Mouse (Mus musculus): ENCODE measurements around the gene F2rl1. TPM values are rescaled to one million over a fixed set of nuclear protein-coding genes. Genes with fewer than 3 reads are reported as not detected.

F2rl1 gene
- polyA plus RNA-seq, 1 experiment from 2014 or later: not detected

DNA sequence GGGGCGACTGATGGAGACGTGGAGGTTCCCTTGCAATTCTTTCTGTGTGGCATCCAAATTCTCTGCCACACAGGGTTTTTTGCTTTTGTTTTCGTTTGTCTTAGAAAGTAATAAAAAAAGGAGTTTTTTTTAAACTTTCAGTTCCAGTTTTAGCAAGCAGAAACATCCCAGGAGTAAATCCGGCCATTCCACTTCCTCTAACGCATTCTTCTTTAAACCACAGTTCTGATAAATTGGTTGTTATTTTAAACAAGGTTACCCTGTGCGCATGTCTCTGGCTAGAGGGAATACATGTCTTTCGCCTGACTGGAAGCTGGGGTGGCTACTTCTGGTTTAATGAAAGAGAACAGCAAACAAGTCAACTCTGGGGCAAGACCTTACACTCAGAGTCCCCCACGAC is 30.2 kb downstream of the F2rl1 start:
- H3K27me3 ChIP-seq (ENCODE audit: control insufficient read depth, insufficient read depth, low read length): no peaks in the 10 kb centered on the region
- no peaks in the 10 kb centered on the region for H3K9me3 ChIP-seq (ENCODE audit: control insufficient read depth, low read length)
- no peak overlapping the region for H3K4me3 ChIP-seq (ENCODE audit: low read depth, low read length)
- WGBS: 87% methylated on average over 8 of the region's 8 CpGs
- H3K9ac ChIP-seq (ENCODE audit: low read length): no peak overlapping the region
- no peak overlapping the region for H3K27ac ChIP-seq (ENCODE audit: low read depth, low read length)
- H3K4me1 ChIP-seq (replicated peaks; ENCODE audit: control insufficient read depth, insufficient read depth, low read length): peaks cover 3% of the 10 kb centered on the region; the same call in 1 of the 2 replicates
- H3K4me2 ChIP-seq (ENCODE audit: low read depth, low read length, severe bottlenecking): no peak overlapping the region
- ATAC-seq (replicated peaks; ENCODE audit: low FRiP score) (no peak), DNase-seq (ENCODE audit: low spot score) (no peak)
- no peaks in the 10 kb centered on the region for H3K36me3 ChIP-seq (ENCODE audit: control insufficient read depth, insufficient read depth, low read length)

DNA sequence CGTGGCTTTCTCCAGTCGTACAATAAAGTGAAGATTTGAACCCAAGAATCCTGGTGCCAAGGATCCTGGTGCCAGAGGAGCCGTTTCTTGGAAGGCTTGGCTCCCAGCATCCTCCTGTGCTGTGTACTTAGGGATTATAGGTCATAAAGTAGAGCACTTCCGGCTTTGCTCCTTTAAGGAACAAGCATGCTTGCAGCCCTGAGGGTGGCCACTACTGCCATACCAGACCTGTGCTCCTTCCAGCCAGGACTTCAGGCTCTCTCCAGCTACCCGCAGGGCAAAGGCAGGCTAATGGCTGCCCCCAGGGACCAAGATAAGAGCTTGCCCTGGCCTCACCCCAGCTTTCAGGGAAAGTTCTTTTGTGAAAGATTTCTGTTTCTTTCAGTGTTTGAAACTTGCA is 31.7 kb downstream of the F2rl1 start:
- no peak for DNase-seq (ENCODE audit: low spot score)
- Histone ChIP-seq H3K4me2 (ENCODE audit: low read depth, low read length, severe bottlenecking) (no peak overlapping the region), H3K27ac (ENCODE audit: low read depth, low read length) (no peak overlapping the region), H3K9ac (ENCODE audit: low read length) (no peak overlapping the region), H3K27me3 (ENCODE audit: control insufficient read depth, insufficient read depth, low read length) (no peaks in the 10 kb centered on the region), H3K9me3 (ENCODE audit: control insufficient read depth, low read length) (no peaks in the 10 kb centered on the region), H3K36me3 (ENCODE audit: control insufficient read depth, insufficient read depth, low read length) (no peaks in the 10 kb centered on the region), H3K4me3 (ENCODE audit: low read depth, low read length) (no peak overlapping the region), H3K4me1 (replicated peaks; ENCODE audit: control insufficient read depth, insufficient read depth, low read length) (peaks cover 3% of the 10 kb centered on the region; the same call in 1 of the 2 replicates)
- WGBS: 75% methylated on average over 5 of the region's 5 CpGs
- ATAC-seq (replicated peaks; ENCODE audit: low FRiP score): no peak

DNA sequence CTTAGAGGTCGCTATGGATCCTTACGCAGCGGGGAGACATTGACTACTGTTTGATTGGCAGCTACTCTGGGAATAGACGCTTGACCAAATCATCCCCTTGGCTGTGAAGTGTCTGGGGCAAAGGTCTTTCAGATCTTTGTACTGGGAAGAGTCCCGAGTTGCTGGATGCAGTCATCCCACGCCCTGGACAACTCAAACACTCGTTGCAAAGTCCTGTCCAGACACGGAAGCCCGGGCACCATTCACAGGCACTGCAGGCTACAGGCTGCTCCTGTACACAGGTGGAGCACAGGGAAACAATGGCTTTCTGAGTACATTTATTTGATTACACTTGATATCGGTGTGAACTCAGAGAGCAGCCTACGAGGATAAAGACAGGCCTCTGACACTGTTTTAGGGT is 33.7 kb downstream of the F2rl1 start:
- DNase-seq (ENCODE audit: low spot score) (no peak), ATAC-seq (replicated peaks; ENCODE audit: low FRiP score) (no peak)
- no peak overlapping the region for H3K27ac ChIP-seq (ENCODE audit: low read depth, low read length)
- H3K4me3 ChIP-seq (ENCODE audit: low read depth, low read length): no peak overlapping the region
- no peak overlapping the region for H3K9ac ChIP-seq (ENCODE audit: low read length)
- H3K4me2 ChIP-seq (ENCODE audit: low read depth, low read length, severe bottlenecking): no peak overlapping the region
- H3K36me3 ChIP-seq (ENCODE audit: control insufficient read depth, insufficient read depth, low read length): no peaks in the 10 kb centered on the region
- WGBS: 70% methylated on average over 11 of the region's 11 CpGs
- H3K4me1 ChIP-seq (replicated peaks; ENCODE audit: control insufficient read depth, insufficient read depth, low read length): no peaks in the 10 kb centered on the region
- no peaks in the 10 kb centered on the region for H3K27me3 ChIP-seq (ENCODE audit: control insufficient read depth, insufficient read depth, low read length)
- no peaks in the 10 kb centered on the region for H3K9me3 ChIP-seq (ENCODE audit: control insufficient read depth, low read length)

DNA sequence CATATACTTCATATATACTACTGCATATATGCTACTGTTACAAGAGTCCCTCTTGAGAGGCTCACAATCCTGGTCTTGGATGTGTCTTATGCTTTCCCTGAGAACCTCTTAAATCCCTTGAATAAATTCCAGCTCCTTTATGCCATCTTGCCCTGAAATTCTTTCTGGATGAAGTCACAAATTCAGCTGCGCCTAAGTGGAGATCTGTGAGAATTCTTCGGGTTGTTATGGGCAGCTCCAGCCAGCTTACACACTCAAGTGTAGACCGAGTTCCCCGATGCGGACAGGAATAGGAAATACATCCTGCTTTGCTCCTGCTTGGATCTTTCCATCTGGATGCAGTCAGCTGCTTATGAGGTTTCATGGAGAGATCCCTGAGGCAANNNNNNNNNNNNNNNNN is 40.4 kb downstream of the F2rl1 start:
- H3K9ac ChIP-seq (ENCODE audit: low read length): no peak overlapping the region
- no peaks in the 10 kb centered on the region for H3K4me1 ChIP-seq (replicated peaks; ENCODE audit: control insufficient read depth, insufficient read depth, low read length)
- H3K27me3 ChIP-seq (ENCODE audit: control insufficient read depth, insufficient read depth, low read length): no peaks in the 10 kb centered on the region
- no peak overlapping the region for H3K27ac ChIP-seq (ENCODE audit: low read depth, low read length)
- ATAC-seq (replicated peaks; ENCODE audit: low FRiP score) (no peak), DNase-seq (ENCODE audit: low spot score) (no peak)
- WGBS: 56% methylated on average over 5 of the region's 5 CpGs
- no peaks in the 10 kb centered on the region for H3K36me3 ChIP-seq (ENCODE audit: control insufficient read depth, insufficient read depth, low read length)
- no peak overlapping the region for H3K4me2 ChIP-seq (ENCODE audit: low read depth, low read length, severe bottlenecking)
- H3K9me3 ChIP-seq (ENCODE audit: control insufficient read depth, low read length): no peaks in the 10 kb centered on the region
- H3K4me3 ChIP-seq (ENCODE audit: low read depth, low read length): no peak overlapping the region

DNA sequence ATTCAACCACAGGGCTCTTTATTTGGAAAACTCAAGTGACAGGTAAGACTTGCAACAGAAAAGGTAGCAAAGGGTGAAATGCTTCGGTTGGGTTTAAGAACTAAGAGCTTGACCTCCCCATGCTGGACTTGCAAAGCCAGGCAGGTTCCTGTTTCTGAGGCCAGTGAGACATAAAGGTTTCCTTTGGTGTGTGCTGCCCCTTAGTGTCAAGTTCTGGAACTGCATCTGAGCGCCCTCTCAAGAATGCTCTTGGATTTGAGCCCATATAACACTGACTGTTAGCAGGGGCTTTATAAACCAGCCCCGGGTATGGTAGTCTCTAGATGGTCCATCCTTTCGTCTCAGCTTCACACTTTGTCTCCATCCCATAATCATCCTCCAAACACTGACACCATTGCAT is 43.6 kb downstream of the F2rl1 start:
- no peak overlapping the region for H3K4me3 ChIP-seq (ENCODE audit: low read depth, low read length)
- H3K4me1 ChIP-seq (replicated peaks; ENCODE audit: control insufficient read depth, insufficient read depth, low read length): no peaks in the 10 kb centered on the region
- no peaks in the 10 kb centered on the region for H3K9me3 ChIP-seq (ENCODE audit: control insufficient read depth, low read length)
- no peaks in the 10 kb centered on the region for H3K27me3 ChIP-seq (ENCODE audit: control insufficient read depth, insufficient read depth, low read length)
- ATAC-seq (replicated peaks; ENCODE audit: low FRiP score): peak; percentile 49; the same call in 1 of the 2 replicates
- 26% methylated on average over 4 of the region's 4 CpGs for WGBS
- no peak overlapping the region for H3K4me2 ChIP-seq (ENCODE audit: low read depth, low read length, severe bottlenecking)
- no peaks in the 10 kb centered on the region for H3K36me3 ChIP-seq (ENCODE audit: control insufficient read depth, insufficient read depth, low read length)
- H3K9ac ChIP-seq (ENCODE audit: low read length): no peak overlapping the region
- H3K27ac ChIP-seq (ENCODE audit: low read depth, low read length): no peak overlapping the region
- peak; percentile 89 for DNase-seq (ENCODE audit: low spot score)

DNA sequence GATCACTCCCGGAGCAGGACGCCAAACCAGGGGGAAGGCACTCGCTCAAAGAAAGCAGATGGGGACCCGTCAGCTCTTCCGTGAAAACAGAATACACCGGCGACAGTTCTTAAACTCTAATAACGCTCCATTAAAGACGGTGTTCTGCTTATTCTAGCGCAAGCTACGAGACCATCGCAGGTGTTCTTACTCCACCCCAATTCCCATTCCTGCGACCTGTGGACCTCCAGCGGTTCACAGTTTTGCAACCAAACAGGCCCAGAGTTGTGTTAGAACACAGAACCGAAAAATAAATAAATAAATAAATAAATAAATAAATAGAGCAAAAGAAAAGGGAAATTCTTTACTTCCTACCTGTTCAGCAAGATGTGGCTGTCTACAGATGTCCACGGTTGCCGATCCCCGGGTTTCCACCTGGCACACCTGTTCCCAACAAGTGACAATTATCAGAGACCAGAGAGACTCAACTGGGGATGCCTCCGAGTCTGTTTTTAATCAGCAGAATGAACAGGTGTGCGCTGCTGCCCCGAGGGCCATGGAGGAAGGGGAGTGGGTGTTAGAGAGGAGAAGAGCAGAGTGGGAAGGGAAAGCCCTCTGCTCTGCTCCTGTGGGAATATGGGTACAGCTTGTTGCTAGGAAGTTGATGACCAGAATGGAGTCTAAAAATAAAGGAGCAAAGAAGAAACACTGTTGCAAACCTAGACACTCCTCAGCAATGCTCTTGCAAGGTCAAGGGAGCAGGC is 46.2 kb downstream of the F2rl1 start, which contains the start of gene S100z:
Gene S100z, minus strand, starts transcription at position 51 of the 743 bp plus-strand sequence.
- no peaks in the 10 kb centered on the region for H3K36me3 ChIP-seq (ENCODE audit: control insufficient read depth, insufficient read depth, low read length)
- H3K9ac ChIP-seq (ENCODE audit: low read length): no peak within 1 kb of the TSS
- no peak within 1 kb of the TSS for H3K4me3 ChIP-seq (ENCODE audit: low read depth, low read length)
- DNase-seq (ENCODE audit: low spot score) (no peak), ATAC-seq (replicated peaks; ENCODE audit: low FRiP score) (no peak)
- WGBS: 90% methylated on average over 21 of the region's 21 CpGs
- H3K27me3 ChIP-seq (ENCODE audit: control insufficient read depth, insufficient read depth, low read length): no peaks in the 10 kb centered on the region
- no peaks in the 10 kb centered on the region for H3K9me3 ChIP-seq (ENCODE audit: control insufficient read depth, low read length)
- no peak within 1 kb of the TSS for H3K4me2 ChIP-seq (ENCODE audit: low read depth, low read length, severe bottlenecking)
- H3K4me1 ChIP-seq (replicated peaks; ENCODE audit: control insufficient read depth, insufficient read depth, low read length): no peaks in the 10 kb centered on the region
- H3K27ac ChIP-seq (ENCODE audit: low read depth, low read length): no peak within 1 kb of the TSS

DNA sequence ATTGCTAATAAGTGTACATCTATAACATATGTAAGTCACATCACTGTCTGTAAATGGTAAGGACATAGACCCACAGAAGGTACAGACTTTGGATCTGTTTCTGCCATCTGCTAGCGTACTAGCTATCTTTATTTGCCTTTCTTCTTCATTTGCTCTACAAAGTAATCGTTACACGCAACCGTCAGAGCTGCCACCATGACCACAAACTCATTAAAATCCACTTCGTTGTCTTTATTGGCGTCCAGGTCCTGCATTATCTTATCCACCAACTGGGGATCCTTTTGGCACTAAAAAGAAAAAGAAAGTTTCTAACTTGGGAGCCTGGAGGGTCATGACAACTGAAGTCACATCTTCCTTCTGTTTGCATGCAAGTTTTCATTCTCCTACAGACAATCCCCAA is 47.9 kb downstream of the F2rl1 start:
- no peak overlapping the region for H3K27ac ChIP-seq (ENCODE audit: low read depth, low read length)
- no peak overlapping the region for H3K9ac ChIP-seq (ENCODE audit: low read length)
- H3K4me2 ChIP-seq (ENCODE audit: low read depth, low read length, severe bottlenecking): no peak overlapping the region
- H3K4me1 ChIP-seq (replicated peaks; ENCODE audit: control insufficient read depth, insufficient read depth, low read length): no peaks in the 10 kb centered on the region
- no peaks in the 10 kb centered on the region for H3K36me3 ChIP-seq (ENCODE audit: control insufficient read depth, insufficient read depth, low read length)
- no peak overlapping the region for H3K4me3 ChIP-seq (ENCODE audit: low read depth, low read length)
- no peaks in the 10 kb centered on the region for H3K27me3 ChIP-seq (ENCODE audit: control insufficient read depth, insufficient read depth, low read length)
- ATAC-seq (replicated peaks; ENCODE audit: low FRiP score) (no peak), DNase-seq (ENCODE audit: low spot score) (no peak)
- H3K9me3 ChIP-seq (ENCODE audit: control insufficient read depth, low read length): no peaks in the 10 kb centered on the region
- WGBS: 88% methylated on average over 6 of the region's 6 CpGs

DNA sequence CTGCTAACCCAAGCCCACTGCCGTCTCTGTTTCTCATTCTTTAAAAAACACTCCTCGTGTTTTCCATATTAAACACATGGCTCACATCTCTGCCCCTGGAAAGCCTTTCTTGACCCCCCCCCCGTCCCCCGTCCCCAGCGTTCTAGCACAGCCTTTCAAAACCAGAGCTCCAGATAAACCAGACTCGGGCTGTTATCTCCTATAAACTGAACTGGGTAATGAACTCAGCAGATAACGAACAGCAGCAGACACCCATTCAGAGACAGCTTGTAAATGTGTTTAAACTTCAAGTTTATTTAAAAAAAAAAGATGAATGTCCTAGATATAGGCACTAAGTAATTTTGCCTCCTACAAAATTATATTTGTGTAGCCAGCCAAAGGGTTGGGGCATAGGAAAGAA is 49.9 kb downstream of the F2rl1 start:
- no peak for ATAC-seq (replicated peaks; ENCODE audit: low FRiP score)
- Histone ChIP-seq H3K27me3 (ENCODE audit: control insufficient read depth, insufficient read depth, low read length) (no peaks in the 10 kb centered on the region), H3K36me3 (ENCODE audit: control insufficient read depth, insufficient read depth, low read length) (no peaks in the 10 kb centered on the region), H3K4me3 (ENCODE audit: low read depth, low read length) (no peak overlapping the region), H3K4me1 (replicated peaks; ENCODE audit: control insufficient read depth, insufficient read depth, low read length) (no peaks in the 10 kb centered on the region), H3K9ac (ENCODE audit: low read length) (no peak overlapping the region), H3K27ac (ENCODE audit: low read depth, low read length) (no peak overlapping the region), H3K4me2 (ENCODE audit: low read depth, low read length, severe bottlenecking) (no peak overlapping the region), H3K9me3 (ENCODE audit: control insufficient read depth, low read length) (no peaks in the 10 kb centered on the region)
- WGBS: 79% methylated on average over 7 of the region's 7 CpGs
- no peak for DNase-seq (ENCODE audit: low spot score)

DNA sequence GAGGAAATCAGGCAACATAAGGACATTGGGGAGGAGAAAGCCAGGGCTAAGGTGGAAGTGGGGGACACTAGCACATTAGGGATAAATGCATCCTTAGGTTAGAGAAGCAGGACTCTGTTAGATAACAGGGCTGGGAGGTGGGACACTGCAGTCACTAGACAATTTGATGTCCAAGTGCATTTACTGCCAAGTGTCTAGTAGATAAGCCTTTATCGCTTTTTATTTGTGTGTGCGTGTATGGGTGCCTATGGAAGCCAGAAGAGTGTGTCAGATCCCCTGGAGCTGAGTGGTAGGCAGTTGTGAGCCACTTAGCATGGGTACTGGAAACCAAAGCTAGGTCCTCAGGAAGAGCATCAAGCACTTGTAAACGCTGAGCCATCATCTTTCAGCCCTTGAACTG is 50.7 kb downstream of the F2rl1 start:
- no peaks in the 10 kb centered on the region for H3K27me3 ChIP-seq (ENCODE audit: control insufficient read depth, insufficient read depth, low read length)
- H3K27ac ChIP-seq (ENCODE audit: low read depth, low read length): no peak overlapping the region
- WGBS: 79% methylated on average over 3 of the region's 3 CpGs
- H3K9ac ChIP-seq (ENCODE audit: low read length): no peak overlapping the region
- no peaks in the 10 kb centered on the region for H3K9me3 ChIP-seq (ENCODE audit: control insufficient read depth, low read length)
- DNase-seq (ENCODE audit: low spot score) (peak; percentile 0), ATAC-seq (replicated peaks; ENCODE audit: low FRiP score) (no peak)
- no peak overlapping the region for H3K4me3 ChIP-seq (ENCODE audit: low read depth, low read length)
- H3K4me1 ChIP-seq (replicated peaks; ENCODE audit: control insufficient read depth, insufficient read depth, low read length): no peaks in the 10 kb centered on the region
- H3K4me2 ChIP-seq (ENCODE audit: low read depth, low read length, severe bottlenecking): no peak overlapping the region
- no peaks in the 10 kb centered on the region for H3K36me3 ChIP-seq (ENCODE audit: control insufficient read depth, insufficient read depth, low read length)
